Mouse (Mus musculus) liver, postnatal 0 days (tissue): ENCODE measurements at regions not wholly inside any gene's neighbourhood (a gene's known extent, or its start where the extent isn't known, plus 50 kb on each side); places are given as distances from the start of the nearest gene placed in this dataset.

Experiments used
- ATAC-seq: fragments of 200-750 bp; cut with Nextera tagmentation; 2 replicates; pipeline ENCODE4 v1.8.0; 2017; ENCODE audit warnings: mild to moderate bottlenecking, moderate library complexity
- DNase-seq: peaks from one replicate; pipeline ENCODE4 v3.0.0-alpha.2; 2016
- H3K27ac ChIP-seq: fragments of 300-500 bp; sonication (generic); 2 replicates; pipeline ENCODE4 v1.5.1; 2014; ENCODE audit warnings: antibody characterized with exemption, moderate library complexity, mild to moderate bottlenecking, low read depth
- H3K27me3 ChIP-seq: fragments of 300-500 bp; sonication (generic); 2 replicates; pipeline ENCODE4 v1.6.1; 2014; ENCODE audit warnings: low read length, control low read depth, mixed read lengths; ENCODE audit not compliant: insufficient read depth
- H3K36me3 ChIP-seq: fragments of 300-500 bp; sonication (generic); replicated peaks from 2 replicates; pipeline ENCODE4 v1.6.1; 2014; ENCODE audit warnings: mild to moderate bottlenecking, control low read depth, low read length, moderate library complexity, mixed read lengths; ENCODE audit not compliant: insufficient read depth
- H3K4me1 ChIP-seq: fragments of 300-500 bp; sonication (generic); 2 replicates; pipeline ENCODE4 v1.6.1; 2014; ENCODE audit warnings: antibody characterized with exemption, mild to moderate bottlenecking, control low read depth; ENCODE audit not compliant: insufficient read depth
- H3K4me2 ChIP-seq: fragments of 300-500 bp; sonication (generic); 2 replicates; pipeline ENCODE4 v1.6.1; 2014; ENCODE audit warnings: low read depth, mild to moderate bottlenecking, low read length, moderate library complexity, mixed read lengths
- H3K4me3 ChIP-seq: fragments of 300-500 bp; sonication (generic); 2 replicates; pipeline ENCODE4 v1.5.1; 2014; ENCODE audit warnings: low read depth, low read length
- H3K9ac ChIP-seq: fragments of 300-500 bp; sonication (generic); replicated peaks from 2 replicates; pipeline ENCODE4 v1.6.1; 2014; ENCODE audit warnings: mild to moderate bottlenecking, moderate library complexity
- H3K9me3 ChIP-seq: fragments of 300-500 bp; sonication (generic); 2 replicates; pipeline ENCODE4 v1.6.1; 2016; ENCODE audit warnings: mild to moderate bottlenecking, control low read depth, low read length, mixed read lengths
- CTCF ChIP-seq: sonication (generic); IDR thresholded peaks from 2 replicates; pipeline ENCODE4 v1.5.1; 2016; ENCODE audit warnings: antibody characterized with exemption, low read depth
- EP300 ChIP-seq: IDR thresholded peaks from 2 replicates; pipeline ENCODE4 v1.6.1; 2016; ENCODE audit warnings: antibody characterized with exemption, low read depth, mild to moderate bottlenecking
- WGBS: fragments of 180-500 bp; shearing (Covaris S2); extraction: QIAGEN DNeasy Blood & Tissue Kit; methylation state at CpG from one replicate; pipeline ENCODE4 v1.1.7; 2014; ENCODE audit not compliant: insufficient replicate concordance; 5-methylcytosine and 5-hydroxymethylcytosine counted together

GRCm38 (mm10) chr14:46247491-46248484 lies 131.4 kb upstream of the Gm15217 start:
- H3K27ac ChIP-seq = no peak overlapping the region
- H3K36me3 ChIP-seq = no peaks in the 10 kb centered on the region
- ATAC-seq (no peak), DNase-seq (no peak)
- no peak overlapping the region for H3K9ac ChIP-seq
- H3K27me3 ChIP-seq = no peaks in the 10 kb centered on the region
- WGBS = 79% methylated on average over 16 of the region's 16 CpGs
- H3K4me2 ChIP-seq = no peak overlapping the region
- 0 out of 2 replicates have a peak, but pooled peaks cover 3% of the 10 kb centered on the region for H3K9me3 ChIP-seq
- H3K4me3 ChIP-seq = no peak overlapping the region
- TF ChIP-seq CTCF (no peak), EP300 (no peak)
- no peaks in the 10 kb centered on the region for H3K4me1 ChIP-seq

- TF ChIP-seq EP300 (no peak), CTCF (no peak)
- H3K36me3 ChIP-seq = no peaks in the 10 kb centered on the region
- H3K4me2 ChIP-seq = no peak overlapping the region
- ATAC-seq (no peak), DNase-seq (no peak)
- no peak overlapping the region for H3K9ac ChIP-seq
- H3K27me3 ChIP-seq = no peaks in the 10 kb centered on the region
- H3K27ac ChIP-seq = no peak overlapping the region
- 32% methylated on average over 3 of the region's 3 CpGs for WGBS
- no peak overlapping the region for H3K4me3 ChIP-seq
- H3K9me3 ChIP-seq = no peaks in the 10 kb centered on the region
- no peaks in the 10 kb centered on the region for H3K4me1 ChIP-seq
These were observed 130.1 kb upstream of the Gm15217 start for GRCm38 (mm10) chr14:46249141-46249540.

GRCm38 (mm10) chr14:46255261-46255660 lies 124.0 kb upstream of the Gm15217 start:
- TF ChIP-seq EP300 (no peak), CTCF (no peak)
- WGBS = 62% methylated on average over 3 of the region's 3 CpGs
- peaks cover 5% of the 10 kb centered on the region for H3K4me1 ChIP-seq
- no peaks in the 10 kb centered on the region for H3K9me3 ChIP-seq
- no peak overlapping the region for H3K4me2 ChIP-seq
- ATAC-seq (no peak), DNase-seq (no peak)
- no peak overlapping the region for H3K4me3 ChIP-seq
- H3K27me3 ChIP-seq = no peaks in the 10 kb centered on the region
- H3K36me3 ChIP-seq = no peaks in the 10 kb centered on the region
- no peak overlapping the region for H3K27ac ChIP-seq
- no peak overlapping the region for H3K9ac ChIP-seq

- Histone ChIP-seq H3K4me1 (peaks cover 5% of the 10 kb centered on the region), H3K4me3 (no peak overlapping the region), H3K4me2 (no peak overlapping the region), H3K9ac (no peak overlapping the region), H3K27me3 (no peaks in the 10 kb centered on the region), H3K9me3 (no peaks in the 10 kb centered on the region), H3K27ac (no peak overlapping the region), H3K36me3 (no peaks in the 10 kb centered on the region)
- no peak for TF ChIP-seq CTCF
- TF ChIP-seq EP300 = no peak
- 44% methylated on average over 1 of the region's 1 CpGs for WGBS
- ATAC-seq (no peak), DNase-seq (no peak)
These were observed 122.9 kb upstream of the Gm15217 start for GRCm38 (mm10) chr14:46256336-46256735.

GRCm38 (mm10) chr14:46257311-46257710 lies 121.9 kb upstream of the Gm15217 start:
- ATAC-seq = no peak
- no peak overlapping the region for H3K4me3 ChIP-seq
- H3K27me3 ChIP-seq = no peaks in the 10 kb centered on the region
- no peak overlapping the region for H3K4me2 ChIP-seq
- no peak for DNase-seq
- no peak overlapping the region for H3K27ac ChIP-seq
- no peak overlapping the region for H3K9ac ChIP-seq
- peaks cover 5% of the 10 kb centered on the region for H3K4me1 ChIP-seq
- no peaks in the 10 kb centered on the region for H3K9me3 ChIP-seq
- TF ChIP-seq CTCF (no peak), EP300 (no peak)
- H3K36me3 ChIP-seq = no peaks in the 10 kb centered on the region
- WGBS = 75% methylated on average over 4 of the region's 4 CpGs

- Histone ChIP-seq H3K4me2 (no peak overlapping the region; the same call in 1 of the 2 replicates), H3K4me1 (peaks cover 5% of the 10 kb centered on the region), H3K27me3 (no peaks in the 10 kb centered on the region), H3K36me3 (no peaks in the 10 kb centered on the region), H3K27ac (peak overlapping the region; percentile 66), H3K9me3 (no peaks in the 10 kb centered on the region), H3K4me3 (no peak overlapping the region), H3K9ac (no peak overlapping the region)
- ATAC-seq = no peak
- no peak for TF ChIP-seq EP300
- TF ChIP-seq CTCF = no peak
- 54% methylated on average over 7 of the region's 7 CpGs for WGBS
- DNase-seq = no peak
These were observed 120.7 kb upstream of the Gm15217 start for GRCm38 (mm10) chr14:46258551-46258950.
